Mouse (Mus musculus) C2C12 (cell line): ENCODE results near the gene Psap.

Experiments
- CEBPB ChIP-seq: IDR thresholded peaks from one replicate; pipeline ENCODE4 v1.6.1; 2011; ENCODE audit warnings: low read depth, mild to moderate bottlenecking, control low read depth, moderate library complexity
- CTCF ChIP-seq: IDR thresholded peaks from one replicate; pipeline ENCODE4 v1.5.1; 2011; ENCODE audit not compliant: control insufficient read depth, insufficient read depth, insufficient read length
- MAX ChIP-seq: IDR thresholded peaks from one replicate; pipeline ENCODE4 v1.6.1; 2011; ENCODE audit warnings: mild to moderate bottlenecking, control low read depth
- MYOD1 ChIP-seq: IDR thresholded peaks from one replicate; pipeline ENCODE4 v1.6.1; 2011; ENCODE audit warnings: low read depth; ENCODE audit not compliant: control insufficient read depth, insufficient read length
- MYOG ChIP-seq: IDR thresholded peaks from one replicate; pipeline ENCODE4 v1.6.1; 2011; ENCODE audit not compliant: control insufficient read depth, insufficient read length; ENCODE audit errors: extremely low read depth
- USF1 ChIP-seq: IDR thresholded peaks from one replicate; pipeline ENCODE4 v1.6.1; 2011; ENCODE audit warnings: low read depth, mild to moderate bottlenecking, control low read depth, moderate library complexity

GRCm38 (mm10) chr10:60278786-60279185 is 1.4 kb downstream of the Psap start:
- TF ChIP-seq CTCF (no peak), MYOD1 (no peak), MAX (no peak), CEBPB (no peak), MYOG (no peak), USF1 (no peak)
